Mouse (Mus musculus): ENCODE measurements at regions not wholly inside any gene's neighbourhood (a gene's known extent, or its start where the extent isn't known, plus 50 kb on each side); places are given as distances from the start of the nearest gene placed in this dataset.

DNA sequence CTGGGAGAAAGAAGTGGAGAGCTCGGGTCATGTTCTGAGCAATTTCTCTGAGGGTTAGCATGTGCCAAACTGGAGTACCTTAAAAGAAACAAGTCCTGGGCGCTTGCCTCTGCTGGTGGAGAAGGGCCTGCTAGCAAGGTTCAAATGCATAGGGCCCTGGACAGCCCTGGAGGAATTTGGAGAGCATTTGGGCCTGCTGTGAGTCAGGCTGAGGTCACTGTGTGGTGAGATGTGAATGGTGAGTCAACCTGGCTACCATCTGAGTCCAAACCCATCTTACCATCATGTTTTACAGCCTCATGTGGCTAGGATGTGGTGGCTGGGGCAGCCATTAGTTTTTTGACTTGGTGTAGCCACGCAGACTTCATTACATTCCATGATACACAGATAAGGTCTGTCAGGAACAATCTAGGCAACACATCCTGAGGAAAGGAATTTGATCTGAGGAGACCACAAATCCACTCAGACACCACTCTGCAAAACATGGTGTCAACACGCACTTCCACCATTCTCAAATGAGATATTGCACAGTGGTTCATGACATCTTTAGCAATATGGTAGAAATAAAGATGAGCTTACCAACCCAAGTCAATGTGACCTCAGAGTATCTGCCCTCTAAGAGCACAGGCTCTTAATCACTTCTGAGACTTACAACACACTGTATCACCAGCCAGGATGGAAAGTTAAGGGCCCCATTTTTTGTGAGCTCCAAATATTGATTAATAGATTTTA lies 83.1 kb downstream of the Thbs2 start:
- no peak for DNase-seq

- no peak for DNase-seq
Measured at GRCm38 (mm10) chr17:14608845-14609244, 85.2 kb downstream of the Thbs2 start.

DNA sequence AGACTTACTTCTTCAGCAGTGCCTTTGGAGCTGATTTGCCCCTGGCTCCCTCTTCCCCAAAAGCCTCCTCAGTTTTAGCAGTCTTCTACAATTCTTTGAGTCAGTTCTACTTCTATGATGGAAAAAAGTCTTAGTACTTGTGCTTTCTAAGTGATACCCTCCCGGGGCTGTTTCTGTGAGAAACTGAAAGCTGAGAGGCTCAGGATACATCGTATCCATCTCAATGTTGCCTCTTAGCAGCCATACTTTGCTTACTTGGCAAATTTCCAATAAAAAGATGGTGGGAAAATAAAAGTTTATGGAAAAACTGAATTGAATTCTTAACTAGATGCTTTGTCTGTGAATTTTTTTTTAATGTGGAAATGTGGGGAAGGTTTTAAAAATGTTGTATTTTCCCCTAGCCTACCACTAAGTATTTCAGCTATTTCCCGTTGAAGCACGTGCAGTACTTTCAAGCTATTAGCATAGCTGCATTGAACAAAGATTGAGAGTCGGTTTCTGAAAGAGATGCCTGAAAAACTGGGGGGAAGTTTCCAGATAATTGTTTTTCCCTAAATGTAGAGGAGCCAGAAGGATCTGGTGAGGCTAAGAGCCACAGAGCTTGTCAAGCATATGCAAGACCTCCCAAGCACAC lies 87.6 kb downstream of the Thbs2 start:
- no peak for DNase-seq

GRCm38 (mm10) chr17:14599681-14600080 lies 94.4 kb downstream of the Thbs2 start:
- no peak for DNase-seq

GRCm38 (mm10) chr17:14596470-14596869 lies 97.6 kb downstream of the Thbs2 start:
- no peak for DNase-seq

DNA sequence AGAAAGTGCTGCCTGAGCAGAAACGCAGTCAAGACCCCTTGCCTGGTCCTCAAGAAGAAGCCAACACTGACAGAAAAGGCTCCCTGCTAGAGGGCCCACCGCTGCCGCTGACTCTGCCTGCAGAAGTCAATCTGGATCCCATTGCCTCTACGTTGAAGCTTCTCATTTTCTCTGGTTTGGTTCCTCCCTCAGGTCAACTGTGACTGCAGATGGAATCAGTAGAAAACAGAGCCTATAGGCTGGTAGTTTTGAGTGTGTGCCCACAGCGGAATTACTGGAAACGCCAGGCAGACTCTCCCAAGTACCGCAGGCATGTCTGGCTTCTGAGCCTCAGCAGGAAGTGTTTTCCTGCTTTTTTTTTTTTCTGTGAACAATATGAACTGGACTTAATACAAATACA lies 98.5 kb downstream of the Thbs2 start:
- no peak for DNase-seq

GRCm38 (mm10) chr17:14588086-14588817 lies 105.8 kb downstream of the Thbs2 start:
- no peak for DNase-seq

GRCm38 (mm10) chr17:14579671-14580070 lies 114.4 kb downstream of the Thbs2 start:
- no peak for DNase-seq

DNA sequence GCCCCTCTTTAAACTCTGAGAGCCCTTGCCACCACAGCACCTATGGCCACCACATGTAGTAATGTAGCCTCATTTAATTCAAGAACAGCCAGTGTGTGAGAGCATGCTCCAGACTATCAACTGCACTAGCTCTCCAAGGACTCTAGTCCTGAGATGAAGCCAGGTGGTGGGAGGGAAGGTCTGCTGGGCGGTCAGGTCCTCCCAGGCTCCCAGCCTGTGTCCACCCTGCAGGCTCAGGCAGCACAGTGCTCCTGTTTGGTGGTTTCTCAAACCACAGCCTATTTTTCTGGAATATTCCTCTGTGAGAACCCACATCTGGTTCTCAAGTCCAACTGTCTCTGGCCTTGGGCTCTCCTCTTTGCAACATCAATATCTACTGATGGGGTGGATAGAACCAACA lies 115.3 kb downstream of the Thbs2 start:
- peak in 1 of 2 experiments; percentile 21 for DNase-seq

DNA sequence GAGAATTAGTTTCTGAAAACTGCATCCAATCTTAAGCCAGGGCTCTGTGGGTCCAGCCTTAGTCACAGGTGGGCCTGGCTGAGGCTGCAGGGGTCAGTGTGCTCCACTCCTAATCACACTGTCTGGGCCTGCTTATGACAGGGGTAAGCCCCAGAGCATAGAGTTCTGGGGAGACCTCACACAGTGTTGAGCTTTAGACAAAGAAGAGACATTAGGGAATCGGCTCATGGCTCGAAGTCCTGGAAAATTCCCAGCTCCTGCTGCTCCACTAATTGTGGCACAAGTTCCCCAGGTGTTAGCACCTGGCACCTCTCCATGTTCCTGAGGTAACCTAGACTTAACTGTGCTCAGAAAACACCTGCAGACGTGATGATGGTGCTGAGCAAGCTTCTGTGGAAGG lies 115.8 kb downstream of the Thbs2 start:
- no peak for DNase-seq

GRCm38 (mm10) chr17:14576159-14576558 lies 117.9 kb downstream of the Thbs2 start:
- no peak for DNase-seq

DNA sequence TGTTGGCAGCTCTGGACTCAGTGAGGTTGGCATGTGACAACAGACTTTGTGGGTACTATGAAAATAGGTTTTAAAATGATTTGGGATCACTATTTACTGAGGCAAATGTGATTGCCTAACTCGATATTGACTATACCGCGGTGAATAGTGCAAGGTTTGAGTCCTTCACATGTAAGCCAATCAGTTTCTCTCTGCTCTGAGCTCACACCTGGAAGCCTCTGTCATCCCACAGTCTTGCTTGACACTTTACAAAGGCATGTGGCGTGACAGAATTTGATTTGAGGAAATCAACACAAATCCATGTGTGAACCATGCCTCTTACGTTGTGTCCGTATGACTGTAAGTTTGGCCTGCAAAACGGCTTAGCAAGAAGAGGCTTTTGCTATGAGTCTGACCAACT lies 122.9 kb downstream of the Thbs2 start:
- no peak for DNase-seq

DNA sequence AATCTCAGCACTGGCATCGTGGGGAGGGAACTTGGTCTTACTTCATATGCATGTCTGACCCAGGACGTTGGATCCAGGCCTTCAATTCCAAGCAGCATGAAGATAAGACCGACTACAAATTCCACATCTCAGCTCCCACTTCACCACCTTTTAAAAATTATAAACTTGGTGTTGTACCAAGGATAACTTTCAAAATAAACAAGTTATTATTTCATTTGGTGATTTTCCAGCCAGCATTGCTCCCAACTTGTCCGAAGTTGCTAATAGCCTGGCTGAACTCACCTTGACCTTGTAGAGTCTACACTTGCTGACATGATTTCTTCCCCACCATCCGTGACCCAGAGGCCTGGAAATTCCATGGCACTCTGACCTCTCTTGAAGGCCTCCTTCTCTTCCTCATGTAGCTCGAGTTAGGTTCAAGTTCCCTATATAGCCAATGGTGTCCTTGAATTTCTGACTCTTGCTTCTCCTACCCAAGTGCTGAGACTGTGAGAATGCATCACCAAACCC lies 123.7 kb downstream of the Thbs2 start:
- DNase-seq: peak in 1 of 2 experiments; percentile 36

DNA sequence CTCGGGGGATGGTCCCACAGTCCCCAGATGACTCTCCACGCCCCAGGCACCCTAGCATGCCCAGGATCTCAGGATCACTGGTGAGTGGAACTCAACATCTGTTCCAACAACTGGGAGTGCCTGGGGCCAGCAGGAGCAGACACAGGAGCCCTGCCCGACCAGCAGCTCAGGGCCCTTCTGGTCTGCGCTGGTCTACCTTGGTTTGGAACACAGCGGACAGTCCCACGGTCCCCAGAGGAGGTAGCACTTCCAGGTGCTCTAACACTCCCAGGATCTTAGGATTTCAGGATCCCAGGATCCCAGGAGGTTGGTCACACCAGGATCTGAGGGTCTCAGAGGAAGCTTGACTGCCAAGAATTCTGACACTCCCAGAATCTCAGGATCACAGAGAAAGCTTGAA lies 131.8 kb downstream of the Thbs2 start:
- DNase-seq: no peak

GRCm38 (mm10) chr17:14557214-14557613 lies 136.8 kb downstream of the Thbs2 start:
- DNase-seq: no peak

GRCm38 (mm10) chr17:14553195-14553594 lies 140.8 kb downstream of the Thbs2 start:
- no peak for DNase-seq

GRCm38 (mm10) chr17:14552081-14552480 lies 142.0 kb downstream of the Thbs2 start:
- DNase-seq: no peak

DNA sequence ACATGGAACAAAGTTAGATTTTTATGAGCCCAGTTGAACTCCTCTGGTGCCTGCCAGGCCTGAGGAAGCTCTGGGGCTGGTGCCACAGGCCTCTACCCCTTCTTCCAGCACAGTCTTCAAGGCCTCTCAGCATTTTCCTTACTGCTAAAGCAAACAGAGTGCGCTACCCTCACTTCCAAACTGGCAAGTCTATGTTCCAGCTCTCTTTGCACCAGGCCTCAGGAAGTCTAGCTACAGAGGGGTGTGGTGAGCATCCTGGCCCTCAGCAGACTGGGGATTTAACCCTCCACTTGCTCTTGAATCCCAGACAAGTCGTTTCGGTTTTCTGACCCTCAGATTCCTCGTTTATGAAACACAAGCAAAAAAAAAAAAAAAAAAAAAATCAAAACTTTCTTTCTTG lies 142.4 kb downstream of the Thbs2 start:
- no peak for DNase-seq

DNA sequence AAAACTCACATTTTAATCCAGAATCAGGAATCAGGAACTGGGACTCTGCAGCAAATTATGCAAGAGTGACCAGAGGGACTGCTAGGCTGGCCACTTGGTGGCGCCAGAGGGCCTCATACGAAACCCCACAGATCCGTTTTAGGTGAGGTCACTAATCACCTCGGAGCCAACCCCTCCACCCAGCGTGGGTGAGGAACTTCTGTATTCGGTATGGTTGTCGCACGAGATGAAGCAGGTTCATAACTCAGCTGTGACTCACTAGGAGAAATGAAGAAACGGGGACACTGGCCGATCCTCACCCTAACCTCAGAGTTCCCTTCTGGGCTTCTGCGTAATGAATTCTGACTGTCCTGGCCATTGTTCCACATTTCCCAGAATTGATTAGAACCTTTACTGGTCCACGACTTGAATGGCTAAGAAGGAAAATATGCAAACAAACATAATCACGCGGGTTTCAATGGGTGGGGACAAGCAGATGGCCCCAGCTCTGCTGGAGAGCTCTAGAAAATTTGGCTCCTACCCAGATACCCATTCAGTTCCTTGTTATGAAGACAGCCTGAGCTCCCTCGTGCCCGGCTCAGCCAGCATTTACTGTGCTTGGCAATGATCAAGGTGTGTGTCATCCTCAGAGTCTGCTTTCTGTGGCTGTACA lies 148.1 kb downstream of the Thbs2 start:
- peak; percentile 80 to 83 for DNase-seq

DNA sequence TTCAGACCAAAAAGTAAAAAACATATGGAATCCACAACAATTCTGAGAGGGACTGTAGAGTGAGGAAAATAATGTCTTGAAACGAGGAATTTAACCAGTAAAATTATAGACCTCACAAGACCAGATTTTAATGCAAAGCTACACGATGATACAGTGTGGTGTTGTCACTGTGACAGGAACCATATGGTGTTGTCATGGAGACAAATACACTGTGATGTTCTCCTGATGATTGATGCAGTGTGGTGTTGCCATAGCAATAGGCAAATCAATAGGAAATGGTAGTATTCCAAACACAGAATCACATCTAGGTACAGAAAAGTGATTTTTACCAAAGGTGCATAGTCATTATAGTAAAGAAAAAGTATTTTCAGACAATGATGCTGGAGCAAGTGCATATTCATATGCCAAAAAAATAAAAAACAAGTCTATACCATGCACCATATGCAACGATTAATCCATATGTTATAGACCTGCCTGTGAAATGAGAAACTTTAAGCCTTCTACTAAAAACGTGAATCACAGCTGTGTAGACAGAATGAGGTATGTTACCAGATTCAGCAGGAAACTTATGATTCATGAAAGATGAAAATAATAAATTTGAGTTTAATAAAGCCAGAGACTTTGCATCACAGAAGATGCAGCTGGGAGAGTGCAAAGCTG lies 149.6 kb downstream of the Thbs2 start:
- DNase-seq: no peak

DNA sequence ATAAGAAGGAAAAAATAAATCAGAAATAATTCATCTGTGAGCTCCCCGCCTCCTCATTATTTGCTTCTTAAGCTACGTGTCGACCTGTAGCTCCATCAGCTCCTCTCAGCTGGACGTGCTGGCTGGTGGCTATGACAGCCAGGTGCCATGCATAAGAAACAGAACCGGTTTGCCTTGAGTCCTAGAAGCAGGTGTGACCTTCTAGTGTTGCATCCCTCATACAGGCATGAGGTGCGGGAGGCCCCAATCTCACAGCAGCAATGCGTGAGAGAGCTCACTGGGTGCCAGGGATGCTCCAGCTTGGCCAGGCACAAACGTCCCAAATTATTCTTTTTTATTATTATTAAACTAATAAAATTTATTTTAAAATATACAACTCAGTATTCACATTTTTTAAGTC lies 153.0 kb downstream of the Thbs2 start:
- DNase-seq: no peak

DNA sequence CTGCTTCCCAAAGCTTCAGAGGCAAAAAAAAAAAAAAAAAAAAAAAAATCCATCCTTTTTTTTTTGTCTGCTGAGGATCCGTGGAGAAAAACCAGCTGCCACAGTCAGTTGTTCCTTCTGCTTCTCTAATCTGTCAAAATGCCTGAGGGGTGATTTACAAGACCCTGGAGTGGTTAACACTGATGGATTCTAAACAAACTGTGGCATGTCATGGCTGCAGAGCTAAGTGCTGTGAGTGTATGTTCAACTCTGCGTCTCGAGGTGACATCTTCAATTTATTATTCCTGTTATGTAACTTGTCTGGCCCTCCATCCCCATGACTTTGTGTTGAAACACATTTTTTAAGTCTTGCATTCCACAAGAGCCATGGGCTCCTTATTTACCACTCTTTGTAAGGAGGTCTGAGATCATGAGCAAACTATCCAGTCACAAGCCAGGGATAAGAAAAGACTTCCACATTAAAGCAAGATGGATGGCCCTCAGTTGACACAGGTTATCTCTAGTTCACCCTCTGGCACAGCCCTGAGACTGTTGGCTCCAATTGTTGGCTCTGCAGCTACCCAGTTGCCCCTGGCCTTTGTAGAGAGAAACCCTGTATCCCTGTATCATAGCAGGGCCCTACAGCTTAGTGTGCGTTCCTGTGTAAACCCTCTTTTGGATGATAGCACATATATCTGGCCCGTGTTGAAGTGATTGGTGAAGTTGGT lies 153.6 kb downstream of the Thbs2 start:
- peak; percentile 47 to 62 for DNase-seq

Measured in kidney, postnatal 4 days (tissue).